Mouse (Mus musculus): ENCODE results near the gene Wdr74. TPM values are rescaled to one million over a fixed set of nuclear protein-coding genes. Genes with fewer than 3 reads are reported as not detected.

Gene Wdr74
- 50.8 and 68.2 TPM in 2 replicates for total RNA-seq (2021)
- long read RNA-seq, experiment 1, transcript Wdr74-201 (11 exons, 1,204 nt): major isoform, 39 of 47 reads
- long read RNA-seq, experiment 1, partial matches to known transcripts: 1 of 47 reads
- long read RNA-seq, experiment 1, other reads (novel, unspliced or antisense): 6 of 47 reads
- long read RNA-seq, experiment 2, transcript Wdr74-201 (11 exons, 1,204 nt): major isoform, 30 of 36 reads
- long read RNA-seq, experiment 2, partial matches to known transcripts: 2 of 36 reads
- long read RNA-seq, experiment 2, other reads (novel, unspliced or antisense): 4 of 36 reads

DNA sequence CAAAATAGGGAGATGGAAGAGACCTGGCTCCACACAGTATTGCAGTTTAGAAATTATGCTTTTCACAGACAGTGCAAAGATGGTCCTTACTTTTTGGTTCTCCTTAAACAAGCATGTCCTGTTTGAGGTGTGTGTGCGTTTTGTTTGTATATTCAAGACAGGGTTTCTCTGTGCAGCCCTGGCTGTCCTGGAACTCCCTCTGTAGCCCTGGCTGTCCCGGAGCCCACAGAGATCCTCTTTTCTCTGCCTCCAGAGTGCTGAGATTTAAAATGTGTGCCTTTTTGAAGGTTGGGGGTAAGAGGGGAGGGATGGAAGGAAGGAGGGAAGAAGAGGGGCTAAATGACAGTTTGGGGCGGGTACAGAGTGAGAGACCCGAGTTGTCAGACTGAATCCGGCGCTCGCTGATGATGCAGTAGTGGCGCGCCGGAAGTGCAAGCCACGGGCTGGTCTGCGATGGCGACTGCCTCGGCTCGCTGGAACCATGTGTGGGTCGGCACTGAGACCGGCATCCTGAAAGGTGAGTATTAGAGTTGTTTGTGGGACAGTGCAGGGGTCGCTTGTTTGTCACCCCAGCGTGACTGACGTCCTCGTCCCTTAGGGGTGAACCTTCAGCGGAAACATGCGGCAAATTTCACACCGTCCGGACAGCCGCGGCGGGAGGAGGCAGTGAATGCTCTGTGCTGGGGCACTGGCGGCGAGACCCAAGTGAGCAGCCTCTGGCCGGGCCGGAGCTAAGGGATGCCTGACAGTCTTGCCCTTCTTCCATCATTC lies at the start of gene Wdr74:
Wdr74 (plus strand) TSS at position 439 of the 771 bp plus-strand sequence.
- DNase-seq: peak; percentile 94

DNA sequence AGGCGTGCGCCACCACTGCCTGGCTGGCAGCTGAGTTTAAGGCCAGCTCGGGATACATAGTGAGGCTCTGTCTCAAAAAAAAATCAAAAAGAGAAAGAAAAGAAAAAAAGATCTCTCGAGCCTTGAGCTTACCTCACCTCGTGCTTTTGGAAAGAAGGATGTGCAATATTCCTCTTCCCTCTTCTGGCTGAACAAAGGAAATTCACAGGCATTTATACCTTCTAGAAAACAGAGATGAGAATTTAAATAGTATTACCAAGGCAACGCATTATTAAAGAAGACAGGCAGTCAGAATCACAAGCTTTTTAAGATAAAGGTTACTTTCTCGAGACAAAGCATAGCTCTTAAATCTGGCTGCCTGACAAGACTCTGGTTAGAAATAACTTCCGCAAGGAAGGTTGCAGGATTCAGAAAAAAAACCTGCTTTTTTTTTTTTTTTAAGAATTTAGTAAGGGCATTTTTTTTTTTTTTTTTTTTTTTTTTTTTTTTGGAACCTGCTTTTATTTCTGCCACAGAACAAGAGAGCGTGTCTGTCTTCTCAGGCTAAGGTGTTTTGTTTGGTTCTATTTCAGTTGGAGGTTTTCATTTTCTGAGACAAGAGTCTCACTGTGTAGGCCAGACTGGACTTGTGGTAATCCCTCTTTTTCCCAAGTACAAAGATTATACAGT lies 43.6 kb upstream of the Wdr74 start:
- DNase-seq: no peak

DNA sequence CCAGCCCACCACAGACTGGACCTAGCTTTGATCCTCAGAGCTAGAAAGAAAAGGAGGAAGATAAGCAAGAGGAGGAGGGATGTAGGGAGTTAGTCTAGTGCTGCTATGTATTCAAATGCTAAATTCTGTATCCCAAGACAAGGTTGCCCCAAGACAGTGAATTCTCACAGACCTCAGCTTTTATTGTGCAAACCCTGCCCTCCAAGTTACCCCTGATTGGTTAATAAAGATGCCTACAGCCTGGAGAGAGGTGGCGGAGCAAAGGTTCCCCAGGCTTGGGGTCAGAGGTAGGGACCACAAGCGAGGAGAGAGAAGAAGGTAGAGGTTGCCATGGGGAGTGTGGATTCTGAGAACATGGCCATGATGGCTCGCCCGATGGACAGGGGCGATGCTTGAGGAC lies 42.9 kb upstream of the Wdr74 start:
- DNase-seq: no peak

DNA sequence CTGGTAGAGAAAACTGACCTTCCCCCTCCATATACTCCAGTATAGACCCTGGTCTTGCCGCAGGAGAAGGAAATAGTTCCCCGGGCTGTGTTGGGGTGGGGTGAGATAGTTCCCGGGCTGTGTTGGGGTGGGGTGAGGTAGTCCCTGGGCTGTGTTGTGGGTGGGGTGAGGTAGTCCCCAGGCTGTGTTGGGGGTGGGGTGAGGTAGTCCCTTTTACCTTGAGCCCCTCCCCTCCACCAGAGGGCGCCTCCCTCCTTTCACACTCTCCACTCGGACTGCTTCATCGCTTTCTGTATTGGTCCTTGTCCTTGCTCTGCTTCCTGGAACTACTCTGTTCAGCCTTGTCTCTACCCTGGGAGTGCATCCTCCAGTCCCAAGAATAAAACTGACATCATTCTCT lies 40.3 kb upstream of the Wdr74 start:
- DNase-seq: peak; percentile 65

DNA sequence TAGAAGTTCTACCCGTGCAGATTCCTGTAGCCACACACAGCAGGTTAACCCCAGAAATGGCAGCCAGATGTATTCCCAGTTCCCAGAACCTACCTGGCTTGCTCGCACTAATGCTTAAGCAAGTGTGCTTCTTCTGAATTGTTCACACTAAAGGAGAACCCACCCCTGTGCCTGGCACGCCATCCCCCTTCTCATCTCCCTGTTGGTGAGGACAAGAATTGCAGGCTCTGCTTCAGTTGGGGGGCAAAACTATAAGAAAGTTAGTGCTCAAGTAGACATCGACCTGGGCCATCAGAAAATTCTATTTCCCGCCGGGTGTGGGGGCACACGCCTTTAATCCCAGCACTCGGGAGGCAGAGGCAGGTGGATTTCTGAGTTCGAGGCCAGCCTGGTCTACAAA lies 36.0 kb upstream of the Wdr74 start:
- no peak for DNase-seq

DNA sequence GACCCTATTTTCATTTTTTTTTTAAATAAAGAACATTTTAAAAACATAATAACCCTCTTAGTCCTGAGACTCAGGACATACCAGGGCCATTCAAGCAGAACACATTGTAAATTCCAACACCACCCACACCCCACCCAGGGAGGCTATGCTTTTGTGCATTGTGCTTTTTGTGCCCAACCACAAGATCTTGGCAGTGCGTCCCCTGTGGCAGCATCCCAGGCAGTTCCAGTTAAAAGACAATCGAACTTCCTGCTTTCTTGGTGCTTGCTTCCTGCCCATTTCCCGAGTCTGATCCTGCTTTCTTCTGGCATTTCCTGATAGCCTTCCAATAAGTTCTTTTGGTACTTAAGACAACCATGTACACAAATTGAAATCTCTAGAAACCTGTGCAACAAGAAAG lies 33.2 kb upstream of the Wdr74 start:
- peak; percentile 43 for DNase-seq

DNA sequence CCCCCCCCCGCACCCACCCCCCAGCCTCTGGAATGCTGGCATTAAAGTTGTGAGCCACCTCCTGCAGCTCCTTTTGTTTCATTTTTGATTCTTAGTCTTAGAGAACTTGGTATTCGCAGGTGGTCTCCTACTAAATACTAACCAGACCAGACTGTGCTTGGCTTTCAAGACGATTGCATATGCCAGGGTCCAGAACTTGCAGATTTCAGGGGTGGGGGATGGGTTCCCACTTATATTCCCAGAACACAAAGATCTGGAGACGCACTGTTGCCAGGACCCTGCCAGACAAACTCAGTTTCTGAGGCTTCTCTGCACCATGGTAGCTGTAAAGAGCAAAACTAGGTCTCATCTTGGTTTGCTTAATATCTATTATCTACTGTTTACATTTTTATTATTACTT lies 32.1 kb upstream of the Wdr74 start:
- no peak for DNase-seq

DNA sequence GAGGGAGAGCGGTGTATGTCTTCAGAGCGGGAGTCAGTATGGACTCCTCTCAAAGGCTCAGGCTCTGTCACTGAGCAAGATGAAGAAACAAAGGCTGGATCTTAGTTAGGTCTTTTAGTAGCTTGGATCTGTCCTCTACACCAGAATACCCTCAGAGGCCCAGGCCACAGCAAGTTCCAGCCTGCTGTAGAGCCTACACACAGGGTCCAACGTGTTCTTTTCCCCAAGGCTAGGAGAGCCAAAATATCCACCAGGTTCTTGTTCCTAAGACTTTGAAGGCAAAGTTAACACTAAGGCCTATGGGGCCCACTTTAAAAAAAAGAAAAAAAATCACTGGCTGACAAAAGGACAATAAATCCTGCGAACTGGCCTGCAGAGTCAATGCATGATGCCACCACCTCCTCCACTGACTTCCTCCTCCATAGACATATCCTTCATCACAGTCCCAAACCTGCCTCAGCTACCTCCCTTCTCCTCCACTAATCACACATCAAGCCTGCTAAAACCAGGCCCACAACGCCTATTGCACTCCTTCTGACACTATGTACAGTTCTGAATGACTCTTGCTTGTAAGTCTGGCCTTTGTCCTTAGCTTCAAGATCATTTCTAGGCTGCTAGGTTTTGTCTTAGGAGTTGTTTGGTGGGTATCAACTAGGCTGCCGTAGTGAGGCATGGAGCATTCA lies 30.5 kb upstream of the Wdr74 start:
- DNase-seq: no peak

DNA sequence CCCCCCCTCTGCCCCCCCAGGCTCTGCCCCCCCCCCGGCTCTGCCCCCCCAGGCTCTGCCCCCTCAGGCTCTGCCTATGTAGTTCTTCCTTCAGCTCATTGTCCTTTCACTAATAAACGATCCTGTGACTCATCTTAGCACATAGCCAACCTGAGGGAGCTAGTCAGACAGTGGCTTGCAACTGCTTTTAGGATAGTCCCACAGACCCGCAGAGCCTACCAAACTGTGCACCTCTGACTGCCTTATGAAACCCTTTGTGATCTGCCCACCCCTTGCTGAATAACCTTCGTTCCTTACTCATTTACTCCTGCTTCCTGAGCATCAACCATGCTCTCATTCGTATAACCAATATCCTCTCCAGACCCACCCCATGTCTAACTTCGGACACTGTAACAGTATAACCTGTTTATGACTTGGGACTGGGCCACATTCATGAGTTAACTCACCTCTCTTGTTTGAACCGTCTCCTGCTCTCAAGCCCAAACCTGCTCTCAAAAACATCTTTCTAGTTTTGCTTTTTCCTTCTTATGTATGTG lies 29.4 kb upstream of the Wdr74 start:
- no peak for DNase-seq

DNA sequence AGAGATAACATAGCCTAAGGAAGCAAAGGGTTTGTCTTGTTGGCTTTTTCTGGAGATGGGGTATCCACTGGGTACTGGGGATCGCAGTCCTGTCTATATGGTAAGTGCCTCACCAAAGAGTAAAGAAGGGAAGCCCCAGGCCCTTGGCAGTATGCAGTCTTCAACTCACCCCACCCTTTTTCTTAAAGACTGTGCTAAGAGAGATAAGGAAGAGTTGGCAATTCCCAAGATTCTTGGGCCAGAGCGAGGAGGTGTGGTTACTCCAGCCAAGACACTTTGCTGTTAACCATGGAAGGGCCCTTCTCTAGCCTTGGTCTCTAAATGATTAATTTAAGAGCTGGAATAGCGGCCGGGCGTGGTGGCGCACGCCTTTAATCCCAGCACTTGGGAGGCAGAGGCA lies 28.7 kb upstream of the Wdr74 start:
- no peak for DNase-seq

DNA sequence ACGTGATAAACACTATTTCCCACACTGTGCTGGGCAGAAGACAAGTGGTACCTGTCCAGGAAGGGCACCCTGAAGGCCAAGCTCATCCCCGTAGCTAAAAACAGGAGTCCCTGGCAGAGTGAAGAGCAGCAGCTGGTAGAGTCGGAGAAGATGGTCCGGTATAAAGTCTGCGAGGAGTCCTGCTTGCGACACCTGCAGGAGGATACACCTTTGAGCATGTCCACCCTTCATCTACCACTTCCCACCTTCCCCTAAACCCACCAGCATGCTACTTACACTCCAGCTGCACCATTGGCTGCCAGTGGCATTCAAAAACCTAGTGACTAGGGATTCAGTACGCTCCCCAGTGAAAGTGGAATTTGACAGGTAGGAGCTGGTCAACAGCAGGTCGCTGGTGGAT lies 26.7 kb upstream of the Wdr74 start:
- DNase-seq: no peak

DNA sequence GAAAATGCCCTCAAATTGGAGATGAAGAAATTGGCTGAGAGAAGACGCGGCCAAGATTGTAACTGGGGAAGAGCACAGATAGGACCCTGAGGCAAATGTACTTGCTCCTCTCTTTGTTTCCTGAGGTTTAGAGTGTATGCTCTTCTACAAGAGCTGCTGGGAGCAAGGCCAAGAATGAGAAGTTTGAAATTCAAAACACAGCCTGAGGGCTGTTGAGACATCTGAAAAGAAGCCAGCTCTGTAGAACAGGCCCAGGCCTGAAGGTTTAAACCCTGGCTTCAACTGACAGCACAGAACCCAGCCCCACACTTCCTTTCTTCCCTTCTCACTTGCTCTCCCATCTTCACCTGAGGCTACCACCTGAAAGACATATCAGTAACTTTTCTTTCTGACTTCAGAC lies 25.6 kb upstream of the Wdr74 start:
- no peak for DNase-seq

DNA sequence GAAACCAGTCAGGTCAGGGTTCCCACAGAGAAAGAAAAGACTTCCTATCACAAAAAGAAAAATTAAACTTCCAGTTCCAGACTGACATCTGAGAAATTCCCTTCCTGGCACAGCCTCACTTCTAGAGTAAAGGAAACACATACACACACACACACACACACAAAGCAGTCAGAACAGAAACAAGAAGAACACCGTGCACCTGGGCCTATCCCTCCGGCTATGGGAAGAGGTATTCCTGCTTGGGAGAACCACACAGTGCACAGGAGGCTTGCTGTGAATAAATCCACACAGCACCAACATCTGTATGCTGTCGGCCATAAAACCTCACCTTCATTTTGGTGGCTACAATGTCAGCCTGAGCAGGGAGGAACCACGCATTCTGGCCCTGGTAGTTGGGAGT lies 24.1 kb upstream of the Wdr74 start:
- DNase-seq: no peak

DNA sequence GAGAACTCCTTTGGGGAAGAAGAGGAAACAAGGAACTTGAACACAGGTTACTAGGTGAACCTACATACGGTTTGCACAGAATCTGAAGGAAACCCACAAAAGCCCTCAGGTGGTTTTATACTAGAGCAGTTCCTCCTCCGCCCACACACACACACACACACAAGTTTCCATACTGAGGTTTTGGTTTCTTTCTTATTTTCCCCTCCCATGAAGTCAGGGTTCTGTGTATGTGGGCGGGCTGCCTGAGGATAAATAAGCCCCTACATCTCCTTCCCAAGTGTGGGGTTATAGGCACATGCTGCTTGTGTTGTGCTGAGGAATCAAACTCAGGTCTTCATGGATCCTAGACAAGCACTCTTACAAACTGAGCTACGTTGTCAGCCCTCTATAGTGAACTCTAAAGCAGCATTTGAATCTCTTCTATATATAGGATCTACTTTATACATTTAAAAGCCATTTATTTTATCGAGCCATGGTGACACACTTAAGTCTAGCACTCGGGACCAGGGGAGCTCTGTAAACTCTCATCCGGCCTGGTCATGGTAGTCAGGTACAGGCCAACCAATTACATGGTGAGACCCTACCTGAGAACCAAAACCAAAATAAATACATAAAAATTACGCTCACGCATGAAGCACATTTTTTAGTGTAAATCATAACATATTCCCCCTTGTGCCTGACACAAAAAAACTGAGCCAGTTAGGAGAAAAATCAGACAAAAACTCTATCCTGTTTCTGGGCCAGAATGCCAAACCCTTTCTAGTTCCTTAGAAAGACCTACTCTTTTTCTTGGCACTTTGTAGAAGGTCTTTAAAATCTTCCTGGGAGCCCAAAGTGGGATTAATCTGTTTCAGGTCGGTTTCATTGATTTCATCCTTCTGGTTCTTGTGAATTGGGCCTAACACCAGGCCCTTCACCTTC lies 23.4 kb upstream of the Wdr74 start:
- no peak for DNase-seq

DNA sequence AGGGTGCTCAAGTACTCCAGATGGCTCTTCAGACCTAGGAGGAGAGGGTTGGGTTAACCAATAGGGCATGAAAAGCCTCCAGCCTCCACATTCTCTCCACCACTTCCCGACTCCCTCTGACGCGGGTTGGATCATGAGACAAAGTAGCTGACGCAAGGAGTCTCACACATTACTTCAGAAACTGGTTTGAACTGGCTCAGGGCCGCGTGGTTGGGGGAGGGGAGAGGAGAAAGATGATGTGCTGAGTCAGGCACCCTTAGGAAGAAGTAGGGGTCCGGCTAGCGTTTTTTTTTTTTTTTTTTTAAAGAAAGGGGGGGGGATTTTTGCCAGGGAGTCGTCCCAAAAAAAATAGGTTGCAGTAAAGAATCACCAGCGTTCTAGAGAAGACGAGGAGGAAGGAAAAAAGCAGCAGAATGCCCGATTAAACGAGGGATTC lies 22.7 kb upstream of the Wdr74 start:
- DNase-seq: peak; percentile 91

DNA sequence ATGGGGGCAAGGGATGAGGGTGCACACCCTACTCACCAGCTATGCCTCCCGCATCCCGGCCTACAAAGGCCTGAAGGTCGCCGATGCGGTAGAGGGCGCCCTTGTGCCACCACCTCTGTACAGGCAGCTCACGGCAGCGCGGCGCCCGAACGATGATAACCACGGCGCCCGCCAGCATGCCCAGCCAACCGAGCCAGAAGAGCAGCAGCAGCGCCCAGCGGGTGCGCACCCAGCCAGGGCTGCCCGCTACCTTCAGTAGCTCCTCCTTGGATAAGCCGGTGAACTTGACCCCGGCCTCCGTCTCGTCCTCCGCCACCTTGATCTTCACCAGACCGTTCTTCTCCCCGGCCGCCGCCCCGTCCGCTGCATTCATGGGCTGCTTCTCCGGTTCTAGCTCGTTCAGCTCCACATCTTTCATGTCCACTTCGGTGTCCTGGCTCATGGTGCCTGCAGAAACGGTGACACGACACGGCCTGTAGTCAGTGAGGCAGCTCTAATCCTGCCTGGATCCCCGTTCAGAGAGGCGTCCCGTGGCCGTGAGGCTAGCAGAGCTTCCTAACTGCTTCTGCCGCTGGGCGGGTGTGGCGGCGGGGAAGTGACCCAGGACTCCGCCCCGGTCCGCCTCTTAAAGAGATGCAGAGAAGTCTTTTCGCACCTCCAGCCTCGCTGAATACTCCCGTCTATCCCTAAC lies 22.2 kb upstream of the Wdr74 start:
- peak; percentile 96 for DNase-seq

DNA sequence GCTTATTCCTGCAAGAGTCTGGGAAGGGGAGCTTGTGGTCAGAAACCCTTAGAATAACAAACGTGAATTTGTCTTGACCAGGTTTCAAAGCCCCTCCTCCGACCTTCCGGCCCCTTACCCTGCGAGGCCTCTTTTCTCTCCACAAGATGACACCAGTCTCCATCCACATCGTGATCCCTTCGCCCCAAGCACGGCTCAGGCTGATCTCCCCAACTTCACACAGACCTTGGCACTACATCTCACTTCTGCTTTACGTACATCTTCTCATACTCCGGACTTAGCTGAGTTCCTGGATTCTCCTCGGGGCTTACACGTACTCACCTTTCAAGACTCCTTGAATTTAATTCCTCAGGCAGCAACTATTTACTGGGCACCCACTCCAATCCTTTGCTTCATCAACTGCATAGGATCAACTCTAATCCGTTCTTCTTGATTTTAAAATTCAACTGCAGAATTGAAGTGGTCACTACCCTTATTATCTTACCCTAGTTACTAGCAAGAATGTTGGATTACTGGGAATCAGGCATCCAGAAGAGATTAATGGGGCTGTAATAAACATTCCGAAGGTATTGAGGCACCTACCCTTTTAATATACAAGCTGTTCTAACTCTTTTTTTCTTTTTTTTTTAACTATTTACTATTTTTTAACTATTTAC lies 21.5 kb upstream of the Wdr74 start:
- DNase-seq: no peak

DNA sequence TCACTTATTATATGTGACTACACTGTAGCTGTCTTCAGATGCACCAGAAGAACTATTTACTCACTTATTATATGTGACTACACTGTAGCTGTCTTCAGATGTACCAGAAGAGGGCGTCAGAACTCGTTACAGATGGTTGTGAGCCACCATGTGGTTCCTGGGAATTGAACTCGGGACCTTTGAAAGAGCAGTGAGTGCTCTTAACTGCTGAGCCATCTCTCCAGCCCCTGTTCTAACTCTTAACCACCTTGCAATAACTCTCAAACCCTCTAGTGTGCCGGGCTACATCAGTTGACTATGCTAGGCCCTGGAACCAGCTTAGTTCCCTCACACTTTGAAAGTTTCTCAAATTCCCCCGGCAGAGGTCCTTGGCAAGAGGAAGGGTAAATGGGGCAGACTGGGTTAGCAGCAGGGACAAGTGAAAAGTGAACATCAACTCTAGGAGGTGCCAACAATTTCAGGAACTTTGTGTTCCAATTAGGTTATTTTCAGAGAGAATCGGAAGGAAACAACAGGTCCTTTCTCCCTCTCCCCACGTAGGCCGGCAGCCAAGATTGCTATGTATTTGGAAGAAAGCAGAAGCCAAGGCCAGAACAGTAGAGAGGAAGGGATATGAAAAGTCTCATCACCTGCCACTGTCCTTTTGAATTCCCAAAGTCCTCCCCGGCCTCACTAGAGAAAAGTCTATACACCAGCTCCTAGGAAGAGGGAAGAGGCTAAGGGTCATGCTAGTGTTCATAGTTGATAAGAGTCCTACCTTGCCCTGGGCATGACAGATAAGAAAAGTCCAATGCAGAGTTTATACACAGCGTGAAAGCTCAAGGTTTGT lies 20.8 kb upstream of the Wdr74 start:
- DNase-seq: peak; percentile 51
